Mouse (Mus musculus): Measurements from ENCODE around the gene Ppp2r2d. TPM values are rescaled to one million over a fixed set of nuclear protein-coding genes. Genes with fewer than 3 reads are reported as not detected.

The Ppp2r2d gene
- total RNA-seq, 2 experiments from 2014 or later, result 33.4 to 42.1 TPM

DNA sequence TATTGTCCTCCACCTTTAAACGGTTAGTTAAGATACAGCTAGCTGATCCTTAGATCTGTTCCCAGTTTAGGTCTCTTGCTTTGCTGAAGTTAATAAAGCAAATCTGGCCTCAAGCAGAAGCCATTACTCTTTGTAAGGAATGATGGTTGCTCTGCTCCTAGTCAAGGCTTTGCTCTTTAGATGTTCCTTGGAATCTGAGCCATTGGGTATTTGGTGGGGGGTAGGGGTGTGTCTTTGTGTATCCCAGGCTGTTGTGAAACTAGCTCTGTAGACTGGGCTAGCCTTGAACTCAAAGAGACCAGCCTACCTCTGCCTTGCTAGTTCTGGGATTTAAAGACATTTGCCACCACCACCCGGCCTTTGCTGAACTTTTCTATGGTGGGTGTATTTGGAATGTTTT lies 8.3 kb downstream of the Ppp2r2d start:
- DNase-seq (ENCODE audit: low spot score in 2 of 2), result no peak

- no peak for DNase-seq (ENCODE audit: low spot score in 2 of 2)
Measured at GRCm38 (mm10) chr7:138856670-138857069, 10.8 kb downstream of the Ppp2r2d start.

DNA sequence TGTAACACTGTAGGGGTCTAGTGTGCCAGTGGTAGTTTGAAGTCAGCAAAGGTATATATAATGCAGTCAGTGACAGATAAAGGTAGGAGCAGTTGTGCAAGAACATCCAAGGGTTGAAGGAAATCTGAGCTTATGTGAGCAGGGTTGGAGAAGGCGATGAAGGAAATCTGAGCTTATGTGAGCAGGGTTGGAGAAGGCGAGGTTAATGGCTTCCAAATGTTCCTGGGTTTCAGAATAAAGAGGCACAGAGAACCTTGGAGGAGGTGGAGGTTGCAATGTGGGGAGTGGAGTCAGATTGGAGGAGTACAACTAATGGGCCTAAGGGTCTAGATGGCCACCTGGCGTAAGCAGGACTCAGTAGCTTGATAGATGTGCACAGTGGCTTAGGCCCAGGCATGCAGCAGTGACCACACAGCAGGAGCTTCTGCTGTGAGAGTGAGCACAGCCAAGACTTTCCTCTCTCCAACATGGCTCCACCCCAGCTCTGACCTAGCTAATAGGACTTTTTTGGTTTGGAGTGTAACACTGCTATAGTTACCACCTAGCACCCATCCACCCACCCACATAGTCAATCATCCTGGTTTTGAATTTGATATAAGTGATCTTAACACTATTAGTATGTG lies 18.2 kb downstream of the Ppp2r2d start:
- DNase-seq (ENCODE audit: low spot score in 2 of 2), result no peak

DNA sequence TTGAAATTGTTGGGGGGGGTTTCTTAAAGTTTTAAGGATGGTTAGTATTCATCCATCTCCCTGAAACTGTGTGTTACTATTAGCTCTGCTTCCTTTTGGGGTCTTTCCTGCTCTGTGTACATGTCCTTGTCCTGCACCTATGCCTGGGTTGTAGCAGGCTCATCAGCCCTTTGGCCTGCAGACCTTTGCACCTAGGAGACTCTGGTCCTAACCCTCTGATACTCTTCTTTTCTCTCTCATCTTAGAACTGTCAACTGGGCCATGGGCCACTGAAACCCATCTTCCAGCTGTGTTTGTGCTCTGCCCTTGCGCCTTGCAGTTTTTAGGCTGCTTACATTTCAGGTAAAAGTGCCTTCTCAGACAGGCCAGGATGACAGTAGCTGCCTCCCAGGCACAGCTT lies 18.9 kb downstream of the Ppp2r2d start:
- DNase-seq (ENCODE audit: low spot score in 2 of 2), result no peak

- DNase-seq (ENCODE audit: low spot score in 2 of 2), result no peak
Measured at GRCm38 (mm10) chr7:138867286-138867685, 21.4 kb downstream of the Ppp2r2d start.

DNA sequence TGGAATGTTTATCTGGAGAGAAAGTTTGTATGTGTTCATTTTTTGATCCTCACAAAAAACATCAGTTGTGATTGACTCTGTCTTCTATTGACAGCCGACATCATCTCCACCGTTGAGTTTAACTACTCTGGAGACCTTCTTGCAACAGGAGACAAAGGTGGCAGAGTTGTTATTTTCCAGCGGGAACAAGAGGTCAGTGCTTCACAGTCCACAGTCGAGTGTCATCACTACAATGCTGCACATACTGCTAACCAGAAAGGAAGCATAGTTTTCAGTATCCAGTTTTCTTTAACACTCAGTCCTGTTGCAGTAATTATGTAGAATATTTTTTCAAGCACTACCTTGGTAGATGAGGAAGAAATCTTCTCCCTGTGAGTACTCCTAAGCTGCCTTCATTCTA lies 22.4 kb downstream of the Ppp2r2d start:
- DNase-seq (ENCODE audit: low spot score in 2 of 2), result no peak

- no peak for DNase-seq (ENCODE audit: low spot score in 2 of 2)
Measured at GRCm38 (mm10) chr7:138872956-138873355, 27.1 kb downstream of the Ppp2r2d start.

GRCm38 (mm10) chr7:138875031-138875430 lies 29.2 kb downstream of the Ppp2r2d start:
- no peak for DNase-seq (ENCODE audit: low spot score in 2 of 2)

GRCm38 (mm10) chr7:138883724-138884123 lies 37.8 kb downstream of the Ppp2r2d start:
- no peak for DNase-seq (ENCODE audit: low spot score in 2 of 2)

GRCm38 (mm10) chr7:138885365-138886289 lies 39.7 kb downstream of the Ppp2r2d start:
- no peak for DNase-seq (ENCODE audit: low spot score in 2 of 2)

- DNase-seq (ENCODE audit: low spot score in 2 of 2), result no peak
Measured at GRCm38 (mm10) chr7:138898122-138898521, 52.2 kb downstream of the Ppp2r2d start.

DNA sequence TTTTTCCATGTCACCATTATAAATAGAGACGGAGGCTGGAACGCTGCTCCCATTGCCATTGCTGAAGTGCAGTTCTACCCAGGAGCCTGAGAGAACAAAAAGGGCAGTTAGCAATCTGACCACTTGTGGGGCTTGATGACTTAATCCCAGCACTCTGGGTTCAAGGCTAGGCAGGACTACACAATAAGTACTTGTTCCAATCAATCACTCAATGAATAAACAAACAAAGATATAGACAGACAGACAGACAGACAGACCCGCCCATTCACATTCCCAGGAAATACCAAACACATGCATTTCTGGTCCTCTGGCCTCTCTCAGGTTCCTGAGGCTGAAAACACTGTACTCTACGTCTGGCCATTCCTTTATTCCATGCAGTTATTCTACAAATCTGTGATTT lies 52.9 kb downstream of the Ppp2r2d start:
- DNase-seq (ENCODE audit: low spot score in 2 of 2), result no peak

GRCm38 (mm10) chr7:138903886-138904435 lies 58.1 kb downstream of the Ppp2r2d start:
- no peak for DNase-seq (ENCODE audit: low spot score in 2 of 2)

DNA sequence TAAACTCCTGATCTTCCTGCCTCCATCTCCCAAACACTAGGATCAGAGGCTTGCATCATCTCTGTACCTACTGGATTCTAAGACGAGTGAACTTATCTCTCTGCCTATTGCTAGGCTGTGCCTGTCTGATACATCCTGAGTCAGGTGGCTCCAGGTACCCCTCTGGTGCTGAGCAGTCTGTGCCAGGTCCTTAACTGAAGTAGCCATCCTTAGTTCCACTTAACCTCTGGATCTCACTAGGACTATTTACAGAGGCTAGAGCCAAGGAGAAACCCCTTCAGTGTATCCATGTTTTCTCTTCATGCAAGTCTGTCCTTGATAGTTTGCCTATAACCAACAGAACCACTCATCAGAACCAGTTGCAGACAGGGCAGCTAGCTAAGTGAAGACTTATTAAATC lies 60.6 kb downstream of the Ppp2r2d start:
- DNase-seq (ENCODE audit: low spot score in 2 of 2), result no peak

DNA sequence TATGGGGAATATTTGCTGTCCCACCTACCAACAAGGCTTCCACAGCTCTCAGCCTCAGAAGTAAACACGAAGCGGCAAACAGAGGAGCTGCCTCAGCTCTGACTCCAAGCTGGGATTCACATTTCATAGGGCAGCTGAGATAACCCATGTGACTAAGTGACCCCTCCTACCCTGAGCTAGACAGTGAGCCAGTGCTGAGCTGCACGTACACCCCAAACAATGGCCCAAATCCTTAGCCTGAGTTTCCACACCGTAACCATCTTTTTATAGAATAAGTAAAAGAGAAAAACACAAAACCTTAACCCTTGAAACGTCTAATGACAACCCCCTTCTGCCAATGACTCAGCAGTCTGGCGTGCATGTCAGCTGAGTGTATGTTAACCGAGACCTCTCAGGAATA lies 61.2 kb downstream of the Ppp2r2d start:
- DNase-seq (ENCODE audit: low spot score in 2 of 2), result peak in 1 of 2 experiments; percentile 19

DNA sequence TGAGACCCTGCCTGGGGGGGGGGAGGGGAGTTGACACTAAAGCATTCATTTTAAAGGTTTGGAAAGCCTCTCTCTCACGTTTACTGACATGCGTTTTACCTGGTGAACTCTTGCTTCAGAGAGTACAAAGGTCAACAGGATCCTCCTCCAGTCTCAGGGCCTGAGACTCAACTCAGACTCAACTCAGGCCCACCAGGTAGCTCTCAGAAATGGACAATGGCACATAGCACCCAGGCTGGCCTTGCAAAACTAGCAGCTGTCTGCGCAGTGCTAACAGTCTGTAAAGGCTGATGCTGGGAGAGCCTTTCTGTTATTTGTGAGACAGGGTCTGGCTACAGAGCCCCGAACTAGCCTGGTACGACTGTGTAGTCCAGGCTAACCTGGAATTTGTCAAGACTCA lies 62.1 kb downstream of the Ppp2r2d start:
- no peak for DNase-seq (ENCODE audit: low spot score in 2 of 2)

DNA sequence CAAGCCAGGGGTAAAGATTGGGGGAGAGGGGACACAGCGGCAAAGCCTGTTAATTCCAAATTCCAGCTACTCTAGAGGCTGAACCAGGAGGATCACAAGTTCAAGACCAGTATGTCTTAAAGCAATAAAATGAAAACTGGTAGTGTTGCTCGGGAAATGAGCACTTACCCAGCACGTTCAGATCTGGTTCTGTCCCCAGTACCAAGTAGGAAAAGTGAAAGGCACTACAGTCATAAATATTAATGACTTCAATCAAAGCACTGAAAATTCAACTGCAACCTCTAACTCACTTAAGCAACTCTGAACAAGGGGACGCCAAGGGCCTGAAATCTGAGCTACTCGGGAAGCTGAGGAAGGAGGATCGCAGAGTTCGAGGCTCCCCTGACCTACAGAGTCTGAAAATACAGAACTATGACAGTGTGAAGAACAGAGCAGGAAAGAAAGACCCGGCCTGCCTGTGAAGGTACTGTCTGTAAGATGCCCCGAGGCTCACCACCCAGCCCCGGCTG lies 62.9 kb downstream of the Ppp2r2d start:
- DNase-seq (ENCODE audit: low spot score in 2 of 2), result no peak

DNA sequence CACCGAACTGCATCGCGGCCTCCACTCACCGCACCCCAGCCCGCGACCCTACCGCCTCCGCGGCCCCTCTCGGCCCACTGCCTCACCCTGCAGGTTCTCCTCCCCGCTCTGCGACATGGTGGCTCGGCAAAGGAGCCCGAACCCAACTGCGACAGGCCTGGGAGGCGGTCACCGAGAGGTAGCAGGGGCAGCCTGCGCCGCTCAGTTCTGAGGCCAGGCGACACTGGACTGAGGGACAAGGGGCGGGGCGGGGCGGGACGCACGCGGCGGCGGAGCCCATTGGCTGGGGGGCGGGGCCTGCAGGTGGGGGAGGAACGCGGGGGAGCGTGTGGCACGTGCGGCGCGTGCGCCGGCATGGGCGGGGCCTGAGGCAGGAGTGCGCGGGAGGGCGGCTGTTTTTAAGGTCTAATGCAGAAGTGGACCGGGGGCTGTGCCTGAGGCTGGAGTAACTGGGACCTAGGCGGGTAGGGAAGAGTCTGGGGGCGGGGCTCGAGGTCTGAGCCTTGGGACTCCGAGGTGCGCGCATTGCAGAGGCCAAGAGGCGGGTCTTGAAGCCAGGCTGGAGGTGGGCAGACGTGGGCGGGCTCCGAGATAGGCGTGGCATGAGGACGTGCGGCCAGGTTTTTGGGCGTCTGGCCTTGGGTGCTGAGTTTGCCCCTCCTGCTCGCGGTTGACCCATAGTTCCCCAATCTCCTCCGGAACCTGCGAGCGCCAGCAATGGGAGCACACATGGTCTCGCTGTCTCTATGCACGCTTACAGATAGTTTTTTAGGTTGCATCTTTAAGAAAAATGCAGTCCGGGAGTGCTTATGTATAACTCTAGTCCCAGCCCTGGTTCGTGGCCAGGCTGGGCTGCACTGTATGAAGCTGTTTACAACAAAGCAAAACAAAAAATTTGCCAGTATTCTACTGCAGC lies 63.7 kb downstream of the Ppp2r2d start, which contains the start of gene Bnip3:
Gene Bnip3 (minus strand): TSS at position 243 of the 916 bp plus-strand sequence.
- peak; percentile 73 to 85 for DNase-seq (ENCODE audit: low spot score in 2 of 2)

DNA sequence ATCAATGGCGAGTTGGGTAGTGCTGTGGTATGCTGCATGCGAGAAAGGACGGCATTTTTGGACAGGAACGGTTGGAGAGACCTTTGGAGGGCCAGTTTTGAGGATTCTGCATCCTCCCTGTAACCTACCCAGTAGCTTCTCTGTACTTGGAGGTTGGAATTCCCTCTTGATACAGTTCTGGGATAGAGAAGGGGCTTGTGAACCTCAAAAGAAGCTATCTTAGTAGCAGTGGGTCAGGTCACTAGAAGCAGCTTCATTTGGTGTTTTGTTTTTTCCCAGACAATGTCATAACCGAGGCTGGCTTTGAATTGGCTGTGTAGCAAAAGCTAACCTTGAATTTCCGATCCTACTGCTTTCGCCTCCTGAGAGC lies 64.3 kb downstream of the Ppp2r2d start:
- no peak for DNase-seq (ENCODE audit: low spot score in 2 of 2)

DNA sequence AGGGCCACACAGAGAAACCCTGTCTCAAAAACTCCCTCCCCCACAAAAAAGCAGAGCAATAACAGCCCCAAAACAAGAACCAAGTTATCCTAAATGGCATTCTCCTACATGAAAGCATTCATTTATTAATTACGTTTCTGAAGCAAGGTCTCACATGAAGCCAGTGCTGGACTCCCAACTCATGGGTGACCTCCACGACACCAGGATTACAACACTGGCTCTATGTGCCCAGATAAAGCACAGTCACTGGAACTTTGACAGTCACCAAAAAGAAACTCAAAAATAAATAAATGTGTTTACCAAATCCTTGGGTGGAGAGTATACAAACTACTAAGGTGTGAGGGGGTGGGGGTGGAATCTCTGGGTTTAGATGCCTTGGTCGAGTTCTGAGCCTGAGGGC lies 67.7 kb downstream of the Ppp2r2d start:
- no peak for DNase-seq (ENCODE audit: low spot score in 2 of 2)
